Mouse (Mus musculus) limb, embryonic 11.5 days (tissue): ENCODE measurements around the gene Nos2. TPM values are rescaled to one million over a fixed set of nuclear protein-coding genes. Genes with fewer than 3 reads are reported as not detected.

Source experiments
- ATAC-seq: fragments of 200-750 bp; cut with Nextera tagmentation; 2 replicates; pipeline ENCODE4 v1.8.0; 2017; ENCODE audit warnings: low read depth; ENCODE audit not compliant: insufficient number of reproducible peaks, low FRiP score, low TSS enrichment
- DNase-seq: peaks from one replicate; pipeline ENCODE4 v3.0.0-alpha.2; 2015; ENCODE audit warnings: low spot score
- H3K27ac ChIP-seq: fragments of 300-500 bp; sonication (generic); replicated peaks from 2 replicates; pipeline ENCODE4 v1.5.1; 2014; ENCODE audit warnings: low read depth, mild to moderate bottlenecking, low read length
- H3K27me3 ChIP-seq: fragments of 300-500 bp; sonication (generic); 2 replicates; pipeline ENCODE4 v1.6.1; 2014; ENCODE audit warnings: mild to moderate bottlenecking, low read length, mixed read lengths; ENCODE audit not compliant: control insufficient read depth, insufficient read depth
- H3K36me3 ChIP-seq: fragments of 300-500 bp; sonication (generic); 2 replicates; pipeline ENCODE4 v1.6.1; 2014; ENCODE audit warnings: mild to moderate bottlenecking, low read length, moderate library complexity, mixed read lengths; ENCODE audit not compliant: control insufficient read depth, insufficient read depth
- H3K4me1 ChIP-seq: fragments of 300-500 bp; sonication (generic); 2 replicates; pipeline ENCODE4 v1.6.1; 2014; ENCODE audit warnings: low read length, mixed read lengths; ENCODE audit not compliant: control insufficient read depth, insufficient read depth
- H3K4me2 ChIP-seq: fragments of 300-500 bp; sonication (generic); 2 replicates; pipeline ENCODE4 v1.6.1; 2014; ENCODE audit warnings: low read depth, mild to moderate bottlenecking, moderate library complexity; ENCODE audit not compliant: severe bottlenecking
- H3K4me3 ChIP-seq: fragments of 300-500 bp; sonication (generic); 2 replicates; pipeline ENCODE4 v1.5.1; 2014; ENCODE audit warnings: low read depth, low read length
- H3K9ac ChIP-seq: fragments of 300-500 bp; sonication (generic); 2 replicates; pipeline ENCODE4 v1.6.1; 2014; ENCODE audit warnings: mild to moderate bottlenecking, low read length
- H3K9me3 ChIP-seq: fragments of 300-500 bp; sonication (generic); 2 replicates; pipeline ENCODE4 v1.6.1; 2016; ENCODE audit warnings: low read length; ENCODE audit not compliant: control insufficient read depth
- WGBS: fragments of 180-500 bp; shearing (Covaris S2); extraction: QIAGEN DNeasy Blood & Tissue Kit; methylation state at CpG from one replicate; pipeline ENCODE4 v1.1.7; 2014; 5-methylcytosine and 5-hydroxymethylcytosine counted together
- polyA plus RNA-seq: library from polyadenylated mRNA; unstranded; fragments of >200 nt; fragmentation: Nextera tagmentation; extraction: Ambion mirVana; gene quantifications from 2 replicates; pipeline ENCODE4 v1.2.1, GENCODE M21; 2014

Gene Nos2
- polyA plus RNA-seq, 1 experiment from 2014 or later = 0.92 TPM

DNA sequence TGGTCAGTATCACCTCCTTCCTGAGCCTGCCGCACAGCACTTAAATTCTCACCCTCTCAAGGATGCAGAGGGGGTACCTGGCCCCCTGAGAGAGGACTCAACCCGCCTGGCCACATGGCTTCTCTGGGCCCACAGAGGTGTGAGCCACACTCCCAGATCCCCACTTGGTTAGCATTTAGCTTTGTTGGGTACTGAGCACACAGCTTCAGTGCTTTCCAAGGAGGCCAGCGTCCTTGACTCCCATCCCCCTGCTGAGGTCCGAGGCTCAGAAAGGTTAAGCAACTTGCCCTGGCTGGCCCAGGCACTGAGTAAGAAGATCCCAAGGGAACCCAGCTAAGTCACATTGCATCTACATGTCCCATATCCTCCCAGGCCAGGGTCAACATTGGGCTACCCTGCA is 47.5 kb downstream of the Nos2 start:
- DNase-seq = no peak
- no peak overlapping the region for H3K27ac ChIP-seq
- 70% methylated on average over 4 of the region's 4 CpGs for WGBS

DNA sequence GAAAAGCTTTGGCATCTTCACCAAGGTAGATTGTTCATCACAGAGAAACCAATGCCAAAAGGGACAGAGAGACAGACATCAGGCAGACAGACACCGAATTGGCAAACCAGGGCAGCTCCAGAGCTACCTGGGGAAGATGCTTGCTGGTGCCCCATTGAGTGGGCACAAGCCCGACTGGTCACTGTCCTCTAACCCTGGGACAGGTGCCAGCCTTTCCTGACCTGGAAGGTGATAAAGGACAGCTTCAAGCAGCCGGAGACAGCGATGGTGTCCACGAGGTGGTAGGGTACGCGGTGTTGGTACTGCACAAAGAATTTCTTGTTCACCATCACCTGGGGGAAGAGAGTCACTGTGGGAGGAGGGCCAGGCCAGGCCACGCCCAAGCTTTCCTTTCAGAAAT is 50.5 kb downstream of the Nos2 start:
- Histone ChIP-seq H3K27ac (no peak overlapping the region), H3K9me3 (no peaks in the 10 kb centered on the region), H3K36me3 (no peaks in the 10 kb centered on the region), H3K4me1 (peaks cover 10% of the 10 kb centered on the region), H3K27me3 (no peaks in the 10 kb centered on the region), H3K4me3 (no peak overlapping the region), H3K9ac (no peak overlapping the region), H3K4me2 (no peak overlapping the region)
- DNase-seq (no peak), ATAC-seq (no peak)
- WGBS = 83% methylated on average over 8 of the region's 8 CpGs

More for the DNA sequence above, 47.5 kb downstream of the Nos2 start:
- Histone ChIP-seq H3K9ac (no peak overlapping the region), H3K9me3 (no peaks in the 10 kb centered on the region), H3K4me3 (no peak overlapping the region), H3K4me1 (peaks cover 5% of the 10 kb centered on the region), H3K36me3 (no peaks in the 10 kb centered on the region), H3K27me3 (no peaks in the 10 kb centered on the region), H3K4me2 (no peak overlapping the region)
- ATAC-seq = no peak

GRCm38 (mm10) chr11:78971746-78972145 is 51.2 kb downstream of the Nos2 start:
- ATAC-seq (no peak), DNase-seq (no peak)
- Histone ChIP-seq H3K9me3 (no peaks in the 10 kb centered on the region), H3K4me3 (no peak overlapping the region), H3K27ac (no peak overlapping the region), H3K36me3 (no peaks in the 10 kb centered on the region), H3K4me1 (peaks cover 10% of the 10 kb centered on the region), H3K4me2 (no peak overlapping the region), H3K9ac (no peak overlapping the region), H3K27me3 (no peaks in the 10 kb centered on the region)
- WGBS = 89% methylated on average over 3 of the region's 3 CpGs

DNA sequence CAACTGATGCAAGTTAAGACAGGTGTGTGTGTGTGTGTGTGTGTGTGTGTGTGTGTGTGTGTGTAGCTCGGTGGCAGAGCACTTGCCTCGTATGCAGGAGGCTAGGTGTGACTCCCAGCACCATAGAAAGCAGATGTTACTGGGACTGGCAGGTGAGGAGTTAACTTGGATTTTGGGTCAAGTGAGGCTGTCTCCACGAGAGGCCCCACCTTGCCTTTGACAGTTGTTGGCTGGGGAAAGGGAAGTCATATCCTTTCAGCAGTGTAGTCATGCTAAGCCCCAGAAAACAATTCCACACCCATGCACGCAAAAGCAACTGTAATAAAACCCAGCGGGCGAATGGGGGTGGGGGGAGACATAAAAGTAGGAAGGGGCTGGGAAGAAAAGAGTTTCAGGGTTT is 51.7 kb downstream of the Nos2 start:
- 0 out of 2 replicates have a peak, but pooled peaks have one; percentile 21 for ATAC-seq
- WGBS = 16% methylated on average over 6 of the region's 6 CpGs
- H3K36me3 ChIP-seq = no peaks in the 10 kb centered on the region
- H3K9me3 ChIP-seq = no peaks in the 10 kb centered on the region
- peak; percentile 42 for DNase-seq
- no peaks in the 10 kb centered on the region for H3K27me3 ChIP-seq
- H3K27ac ChIP-seq = peak overlapping the region; percentile 30; the same call in 1 of the 2 replicates
- H3K4me2 ChIP-seq = no peak overlapping the region
- H3K9ac ChIP-seq = no peak overlapping the region
- H3K4me1 ChIP-seq = peaks cover 10% of the 10 kb centered on the region
- H3K4me3 ChIP-seq = no peak overlapping the region

DNA sequence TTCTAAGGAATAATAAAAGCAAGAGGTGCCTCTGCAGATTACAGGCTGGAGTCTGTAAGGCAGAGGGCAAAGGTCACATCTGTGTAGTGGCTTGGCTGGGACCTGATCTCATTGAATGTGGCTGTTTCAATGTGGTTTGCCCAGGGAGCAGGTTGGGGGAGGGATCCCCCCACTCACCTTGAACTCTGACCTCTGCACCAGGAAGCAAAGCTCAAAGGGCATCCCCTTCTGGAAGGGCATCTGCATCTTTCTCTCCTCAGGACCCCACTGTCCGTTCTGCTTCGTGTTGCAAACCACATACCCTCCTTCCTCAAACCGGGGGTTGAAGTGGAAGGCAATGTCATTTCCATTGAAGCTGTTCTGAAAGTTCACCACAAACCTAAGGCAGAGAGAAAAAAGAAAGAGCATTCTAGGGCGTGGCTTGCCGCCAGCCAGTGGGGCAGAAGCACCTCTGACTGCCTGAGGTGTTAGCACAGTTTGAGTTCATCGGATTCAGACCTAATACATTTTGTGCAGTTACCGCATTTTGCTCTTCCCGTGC is 52.3 kb downstream of the Nos2 start:
- WGBS = 48% methylated on average over 8 of the region's 8 CpGs
- H3K27ac ChIP-seq = peak overlapping the region; percentile 22; the same call in 1 of the 2 replicates
- H3K4me1 ChIP-seq = peaks cover 10% of the 10 kb centered on the region
- ATAC-seq (0 out of 2 replicates have a peak, but pooled peaks have one; percentile 31), DNase-seq (peak; percentile 57)
- no peak overlapping the region for H3K4me3 ChIP-seq
- H3K27me3 ChIP-seq = no peaks in the 10 kb centered on the region
- no peaks in the 10 kb centered on the region for H3K36me3 ChIP-seq
- H3K9me3 ChIP-seq = no peaks in the 10 kb centered on the region
- H3K4me2 ChIP-seq = no peak overlapping the region
- H3K9ac ChIP-seq = no peak overlapping the region

DNA sequence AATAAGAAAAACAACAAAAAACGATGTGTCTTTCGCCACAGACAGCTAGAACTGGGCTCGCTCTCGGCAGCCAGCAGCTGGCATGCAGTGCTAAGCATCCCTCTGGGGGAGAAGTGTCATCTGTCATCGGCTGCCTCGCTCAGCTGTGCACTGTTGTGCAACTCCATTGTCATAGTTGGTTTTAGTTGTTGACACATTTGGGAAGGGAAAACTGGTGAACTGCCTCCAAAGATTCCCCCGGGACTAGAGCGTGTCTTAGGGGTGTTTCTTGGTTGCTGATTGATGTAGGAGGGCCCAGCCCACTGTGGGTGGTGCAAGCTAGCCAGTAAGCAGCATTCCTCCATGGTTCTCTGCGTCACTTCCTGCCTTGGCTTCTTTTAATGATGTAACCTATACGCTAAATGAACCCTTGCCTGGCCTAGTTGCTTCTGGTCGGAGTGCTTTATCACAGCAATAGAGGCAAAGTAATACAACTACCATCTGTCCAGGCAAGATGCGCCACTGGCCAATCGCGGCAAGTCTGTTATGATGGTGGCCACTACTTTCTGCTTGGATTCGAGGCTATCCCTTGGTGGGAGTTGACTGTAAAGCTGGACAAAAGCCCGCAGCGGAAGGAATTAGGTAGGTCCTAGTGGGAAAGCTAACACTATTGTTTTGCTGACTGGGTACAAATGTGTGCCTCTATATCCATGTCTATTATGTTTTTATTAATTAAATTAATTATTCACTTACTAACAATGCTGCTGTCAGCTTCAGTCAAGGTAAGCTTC is 53.0 kb downstream of the Nos2 start:
- H3K27ac ChIP-seq = peak overlapping the region; percentile 22; the same call in 1 of the 2 replicates
- H3K4me1 ChIP-seq = peaks cover 10% of the 10 kb centered on the region
- no peak overlapping the region for H3K4me3 ChIP-seq
- H3K36me3 ChIP-seq = no peaks in the 10 kb centered on the region
- no peak overlapping the region for H3K4me2 ChIP-seq
- no peaks in the 10 kb centered on the region for H3K9me3 ChIP-seq
- WGBS = 74% methylated on average over 17 of the region's 17 CpGs
- no peaks in the 10 kb centered on the region for H3K27me3 ChIP-seq
- H3K9ac ChIP-seq = no peak overlapping the region
- ATAC-seq = no peak
- DNase-seq = no peak

- no peak for DNase-seq
- Histone ChIP-seq H3K9ac (no peak overlapping the region), H3K4me1 (peaks cover 10% of the 10 kb centered on the region), H3K4me2 (no peak overlapping the region), H3K36me3 (no peaks in the 10 kb centered on the region), H3K27ac (no peak overlapping the region), H3K9me3 (no peaks in the 10 kb centered on the region), H3K4me3 (no peak overlapping the region), H3K27me3 (no peaks in the 10 kb centered on the region)
- no peak for ATAC-seq
- WGBS = 75% methylated on average over 8 of the region's 8 CpGs
Measured at GRCm38 (mm10) chr11:78976731-78977510, 56.3 kb downstream of the Nos2 start.

- Histone ChIP-seq H3K27ac (no peak overlapping the region), H3K4me3 (no peak overlapping the region), H3K36me3 (no peaks in the 10 kb centered on the region), H3K4me2 (no peak overlapping the region), H3K9ac (no peak overlapping the region), H3K27me3 (no peaks in the 10 kb centered on the region), H3K4me1 (peaks cover 2% of the 10 kb centered on the region; the same call in 1 of the 2 replicates), H3K9me3 (no peaks in the 10 kb centered on the region)
- DNase-seq = no peak
- ATAC-seq = no peak
- WGBS = 89% methylated on average over 12 of the region's 12 CpGs
Measured at GRCm38 (mm10) chr11:78978176-78979019, 57.8 kb downstream of the Nos2 start.
